Mouse (Mus musculus) forebrain, embryonic 14.5 days (tissue): Measurements from ENCODE around the gene Nrxn3. TPM values are rescaled to one million over a fixed set of nuclear protein-coding genes. Genes with fewer than 3 reads are reported as not detected.

ENCODE experiments used
- ATAC-seq: fragments of 200-750 bp; cut with Nextera tagmentation; 2 replicates; pipeline ENCODE4 v1.8.0; 2017; ENCODE audit warnings: mild to moderate bottlenecking, moderate library complexity
- DNase-seq: peaks from one replicate; pipeline ENCODE4 v3.0.0-alpha.2; 2015; ENCODE audit warnings: low spot score
- H3K27ac ChIP-seq: fragments of 300-500 bp; sonication (generic); 2 replicates; pipeline ENCODE4 v1.5.1; 2014; ENCODE audit warnings: low read depth, mild to moderate bottlenecking, control low read depth, low read length, moderate library complexity
- H3K27me3 ChIP-seq: fragments of 300-500 bp; sonication (generic); replicated peaks from 2 replicates; pipeline ENCODE4 v1.6.1; 2014; ENCODE audit warnings: low read length, control low read depth, mixed read lengths; ENCODE audit not compliant: control insufficient read depth, insufficient read depth
- H3K36me3 ChIP-seq: fragments of 300-500 bp; sonication (generic); 2 replicates; pipeline ENCODE4 v1.6.1; 2014; ENCODE audit warnings: low read length, control low read depth; ENCODE audit not compliant: control insufficient read depth, insufficient read depth
- H3K4me1 ChIP-seq: fragments of 300-500 bp; sonication (generic); 2 replicates; pipeline ENCODE4 v1.6.1; 2014; ENCODE audit warnings: antibody characterized with exemption, low read length, control low read depth; ENCODE audit not compliant: control insufficient read depth, insufficient read depth
- H3K4me2 ChIP-seq: fragments of 300-500 bp; sonication (generic); 2 replicates; pipeline ENCODE4 v1.6.1; 2014; ENCODE audit warnings: mild to moderate bottlenecking, control low read depth, low read length
- H3K4me3 ChIP-seq: fragments of 300-500 bp; sonication (generic); 2 replicates; pipeline ENCODE4 v1.5.1; 2014; ENCODE audit warnings: low read depth, low read length, control low read depth
- H3K9ac ChIP-seq: fragments of 300-500 bp; sonication (generic); 2 replicates; pipeline ENCODE4 v1.6.1; 2014; ENCODE audit warnings: mild to moderate bottlenecking, low read length, control low read depth, moderate library complexity
- H3K9me3 ChIP-seq: fragments of 300-500 bp; sonication (generic); replicated peaks from 2 replicates; pipeline ENCODE4 v1.6.1; 2016; ENCODE audit warnings: low read length, control low read depth, mixed read lengths; ENCODE audit not compliant: control insufficient read depth
- WGBS: fragments of 180-500 bp; shearing (Covaris S2); extraction: QIAGEN DNeasy Blood & Tissue Kit; methylation state at CpG from one replicate; pipeline ENCODE4 v1.1.7; 2014; 5-methylcytosine and 5-hydroxymethylcytosine counted together
- polyA plus RNA-seq: library from polyadenylated mRNA; unstranded; fragments of >200 nt; fragmentation: Nextera tagmentation; extraction: Ambion mirVana; gene quantifications from 2 replicates; pipeline ENCODE4 v1.2.1, GENCODE M21; 2014

Nrxn3 gene
- polyA plus RNA-seq, 1 experiment from 2014 or later = 39.6 TPM

- H3K9me3 ChIP-seq = no peaks in the 10 kb centered on the region
- no peak for DNase-seq
- H3K27me3 ChIP-seq = no peaks in the 10 kb centered on the region
- no peak overlapping the region for H3K4me2 ChIP-seq
- no peak overlapping the region for H3K27ac ChIP-seq
- H3K36me3 ChIP-seq = no peaks in the 10 kb centered on the region
- no peak overlapping the region for H3K4me3 ChIP-seq
- no peak overlapping the region for H3K9ac ChIP-seq
- no peak for ATAC-seq
- WGBS = 70% methylated on average over 4 of the region's 4 CpGs
- no peaks in the 10 kb centered on the region for H3K4me1 ChIP-seq
These were observed 830.7 kb downstream of the Nrxn3 start for GRCm38 (mm10) chr12:89553223-89553880.

GRCm38 (mm10) chr12:89554171-89554570, 831.5 kb downstream of the Nrxn3 start:
- 86% methylated on average over 2 of the region's 2 CpGs for WGBS
- no peak overlapping the region for H3K4me2 ChIP-seq
- no peaks in the 10 kb centered on the region for H3K4me1 ChIP-seq
- no peak overlapping the region for H3K9ac ChIP-seq
- no peak overlapping the region for H3K4me3 ChIP-seq
- H3K27me3 ChIP-seq = no peaks in the 10 kb centered on the region
- H3K27ac ChIP-seq = no peak overlapping the region
- DNase-seq (no peak), ATAC-seq (no peak)
- no peaks in the 10 kb centered on the region for H3K9me3 ChIP-seq
- no peaks in the 10 kb centered on the region for H3K36me3 ChIP-seq

- H3K9me3 ChIP-seq = no peaks in the 10 kb centered on the region
- H3K27ac ChIP-seq = no peak overlapping the region
- no peaks in the 10 kb centered on the region for H3K4me1 ChIP-seq
- H3K9ac ChIP-seq = no peak overlapping the region
- no peak overlapping the region for H3K4me2 ChIP-seq
- DNase-seq (peak; percentile 51), ATAC-seq (no peak)
- no peaks in the 10 kb centered on the region for H3K36me3 ChIP-seq
- no peak overlapping the region for H3K4me3 ChIP-seq
- no peaks in the 10 kb centered on the region for H3K27me3 ChIP-seq
- WGBS = 78% methylated on average over 2 of the region's 2 CpGs
These were observed 832.2 kb downstream of the Nrxn3 start for GRCm38 (mm10) chr12:89554740-89555430.

- ATAC-seq (no peak), DNase-seq (no peak)
- Histone ChIP-seq H3K4me1 (no peaks in the 10 kb centered on the region), H3K36me3 (no peaks in the 10 kb centered on the region), H3K9me3 (no peaks in the 10 kb centered on the region), H3K27me3 (no peaks in the 10 kb centered on the region), H3K4me2 (no peak overlapping the region), H3K27ac (no peak overlapping the region), H3K4me3 (no peak overlapping the region), H3K9ac (no peak overlapping the region)
- WGBS = 83% methylated on average over 1 of the region's 1 CpGs
These were observed 836.2 kb downstream of the Nrxn3 start for GRCm38 (mm10) chr12:89558921-89559320.

DNA sequence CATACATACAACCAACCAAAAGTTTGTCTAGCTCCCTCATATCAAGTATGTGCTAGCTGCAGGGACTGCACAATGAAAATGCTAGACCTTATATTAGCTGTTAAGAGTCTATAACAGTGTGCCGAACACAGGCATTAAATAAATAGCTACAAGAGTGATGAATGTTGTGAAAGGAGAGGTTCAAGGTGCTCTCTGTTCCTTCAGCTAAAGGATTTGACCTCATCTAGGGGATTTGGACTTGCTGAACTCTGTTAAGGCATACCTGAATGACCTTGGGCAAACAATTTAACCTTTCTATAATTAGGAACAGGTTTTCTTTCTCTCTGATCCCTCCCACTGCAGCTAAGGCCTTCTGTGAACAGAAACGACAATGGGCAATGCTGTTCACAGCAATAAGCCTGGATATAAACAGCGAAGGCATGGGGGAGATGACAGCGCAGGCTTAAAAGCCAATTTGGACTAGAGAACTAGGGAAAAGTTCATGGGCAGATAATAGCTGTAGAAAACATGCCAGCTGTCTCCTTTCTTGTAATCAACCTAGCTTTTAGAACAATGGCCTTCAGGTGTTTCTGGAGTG, 839.4 kb downstream of the Nrxn3 start:
- Histone ChIP-seq H3K4me2 (no peak overlapping the region), H3K4me3 (no peak overlapping the region), H3K9me3 (no peaks in the 10 kb centered on the region), H3K36me3 (no peaks in the 10 kb centered on the region), H3K4me1 (no peaks in the 10 kb centered on the region), H3K27me3 (no peaks in the 10 kb centered on the region), H3K9ac (no peak overlapping the region), H3K27ac (no peak overlapping the region)
- no peak for DNase-seq
- ATAC-seq = no peak
- WGBS = 60% methylated on average over 4 of the region's 4 CpGs

- no peaks in the 10 kb centered on the region for H3K4me1 ChIP-seq
- H3K36me3 ChIP-seq = no peaks in the 10 kb centered on the region
- ATAC-seq = no peak
- no peak overlapping the region for H3K4me2 ChIP-seq
- DNase-seq = no peak
- no peaks in the 10 kb centered on the region for H3K27me3 ChIP-seq
- no peak overlapping the region for H3K4me3 ChIP-seq
- H3K27ac ChIP-seq = no peak overlapping the region
- no peak overlapping the region for H3K9ac ChIP-seq
- no peaks in the 10 kb centered on the region for H3K9me3 ChIP-seq
- WGBS = 87% methylated on average over 6 of the region's 6 CpGs
These were observed 846.2 kb downstream of the Nrxn3 start for GRCm38 (mm10) chr12:89568723-89569377.

- H3K4me2 ChIP-seq = no peak overlapping the region
- no peaks in the 10 kb centered on the region for H3K27me3 ChIP-seq
- 85% methylated on average over 4 of the region's 4 CpGs for WGBS
- DNase-seq = no peak
- H3K4me3 ChIP-seq = no peak overlapping the region
- no peak overlapping the region for H3K9ac ChIP-seq
- no peak overlapping the region for H3K27ac ChIP-seq
- H3K9me3 ChIP-seq = no peaks in the 10 kb centered on the region
- H3K4me1 ChIP-seq = no peaks in the 10 kb centered on the region
- H3K36me3 ChIP-seq = no peaks in the 10 kb centered on the region
- ATAC-seq = no peak
These were observed 869.8 kb downstream of the Nrxn3 start for GRCm38 (mm10) chr12:89592459-89592858.

DNA sequence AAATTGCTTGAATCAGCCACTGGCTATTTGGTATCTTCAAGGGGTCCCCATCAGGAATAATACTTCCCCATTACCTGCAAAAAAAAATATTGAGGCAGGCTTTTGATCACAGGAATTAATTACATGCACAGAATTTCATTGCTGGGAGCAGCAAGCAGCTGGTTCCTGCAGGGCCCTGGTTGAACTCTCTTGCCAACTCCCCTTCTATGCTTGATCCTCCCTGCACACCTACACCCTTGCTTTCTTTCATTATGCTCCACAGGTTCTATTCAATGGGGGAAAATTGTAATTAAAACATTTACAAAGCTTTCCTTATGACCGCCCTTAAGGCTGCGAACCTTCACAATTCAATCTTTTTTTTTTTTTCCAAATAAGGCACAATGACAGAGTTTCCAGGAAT, 891.0 kb downstream of the Nrxn3 start:
- 6% methylated on average over 2 of the region's 2 CpGs for WGBS
- peaks cover 7% of the 10 kb centered on the region; the same call in 1 of the 2 replicates for H3K4me1 ChIP-seq
- no peak overlapping the region for H3K4me3 ChIP-seq
- ATAC-seq (no peak), DNase-seq (peak; percentile 13)
- no peaks in the 10 kb centered on the region for H3K36me3 ChIP-seq
- no peaks in the 10 kb centered on the region for H3K27me3 ChIP-seq
- no peak overlapping the region for H3K4me2 ChIP-seq
- no peak overlapping the region for H3K27ac ChIP-seq
- H3K9ac ChIP-seq = no peak overlapping the region
- H3K9me3 ChIP-seq = no peaks in the 10 kb centered on the region

DNA sequence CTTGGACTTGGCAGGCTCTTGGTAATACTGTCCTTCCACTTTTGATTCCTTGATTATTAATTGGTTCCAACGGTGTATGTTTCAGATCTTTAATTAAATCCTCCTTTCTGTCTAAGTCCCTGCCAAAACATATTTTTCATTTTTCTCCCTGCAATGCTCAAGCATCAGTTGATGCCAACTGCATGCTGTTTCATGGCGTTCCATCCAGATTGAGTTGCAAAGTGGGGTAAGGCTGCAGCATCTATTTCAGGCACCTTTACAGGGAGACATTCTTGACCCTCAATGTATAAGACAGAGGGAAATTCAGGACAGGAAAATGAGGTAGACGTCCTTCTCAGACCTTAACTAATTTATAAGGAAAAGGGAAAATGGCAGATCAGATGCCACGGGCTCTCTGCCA, 903.1 kb downstream of the Nrxn3 start:
- H3K27me3 ChIP-seq = no peaks in the 10 kb centered on the region
- H3K9me3 ChIP-seq = no peaks in the 10 kb centered on the region
- H3K4me1 ChIP-seq = no peaks in the 10 kb centered on the region
- no peaks in the 10 kb centered on the region for H3K36me3 ChIP-seq
- no peak overlapping the region for H3K4me2 ChIP-seq
- H3K9ac ChIP-seq = no peak overlapping the region
- no peak overlapping the region for H3K4me3 ChIP-seq
- no peak overlapping the region for H3K27ac ChIP-seq
- 81% methylated on average over 4 of the region's 4 CpGs for WGBS
- DNase-seq (no peak), ATAC-seq (no peak)
